Mouse (Mus musculus) Muller cell, postnatal 12 days (primary cell): ENCODE measurements around the gene Rgs7.

Source experiments
- DNase-seq: peaks from one replicate; pipeline ENCODE4 v3.0.0-alpha.2; 2015; ENCODE audit errors: inconsistent ontology term

Gene Rgs7

GRCm38 (mm10) chr1:175431356-175432053, 60.8 kb downstream of the Rgs7 start:
- no peak for DNase-seq

GRCm38 (mm10) chr1:175427112-175427511, 65.2 kb downstream of the Rgs7 start:
- DNase-seq, result no peak

- DNase-seq, result no peak
Measured at GRCm38 (mm10) chr1:175426393-175426792, 65.9 kb downstream of the Rgs7 start.

- no peak for DNase-seq
Measured at GRCm38 (mm10) chr1:175420883-175421282, 71.4 kb downstream of the Rgs7 start.

- peak; percentile 6 for DNase-seq
Measured at GRCm38 (mm10) chr1:175415728-175416127, 76.6 kb downstream of the Rgs7 start.

- no peak for DNase-seq
Measured at GRCm38 (mm10) chr1:175410399-175410798, 81.9 kb downstream of the Rgs7 start.

- no peak for DNase-seq
Measured at GRCm38 (mm10) chr1:175391894-175392293, 100.4 kb downstream of the Rgs7 start.

- no peak for DNase-seq
Measured at GRCm38 (mm10) chr1:175389250-175389649, 103.0 kb downstream of the Rgs7 start.

- peak; percentile 7 for DNase-seq
Measured at GRCm38 (mm10) chr1:175385581-175386235, 106.6 kb downstream of the Rgs7 start.

GRCm38 (mm10) chr1:175372571-175372970, 119.7 kb downstream of the Rgs7 start:
- no peak for DNase-seq

- DNase-seq, result no peak
Measured at GRCm38 (mm10) chr1:175368062-175368461, 124.2 kb downstream of the Rgs7 start.

- peak; percentile 13 for DNase-seq
Measured at GRCm38 (mm10) chr1:175363606-175364005, 128.7 kb downstream of the Rgs7 start.

- DNase-seq, result peak; percentile 13
Measured at GRCm38 (mm10) chr1:175359411-175360366, 132.6 kb downstream of the Rgs7 start.

- DNase-seq, result no peak
Measured at GRCm38 (mm10) chr1:175352921-175353320, 139.4 kb downstream of the Rgs7 start.

- no peak for DNase-seq
Measured at GRCm38 (mm10) chr1:175346162-175346561, 146.1 kb downstream of the Rgs7 start.

- DNase-seq, result peak; percentile 93
Measured at GRCm38 (mm10) chr1:175336191-175336590, 156.1 kb downstream of the Rgs7 start.

- DNase-seq, result no peak
Measured at GRCm38 (mm10) chr1:175333041-175333854, 159.1 kb downstream of the Rgs7 start.

- DNase-seq, result no peak
Measured at GRCm38 (mm10) chr1:175329934-175330471, 162.3 kb downstream of the Rgs7 start.

- DNase-seq, result no peak
Measured at GRCm38 (mm10) chr1:175322781-175323180, 169.5 kb downstream of the Rgs7 start.

- no peak for DNase-seq
Measured at GRCm38 (mm10) chr1:175319205-175319604, 173.1 kb downstream of the Rgs7 start.

- DNase-seq, result no peak
Measured at GRCm38 (mm10) chr1:175317264-175317663, 175.0 kb downstream of the Rgs7 start.
